Mouse (Mus musculus): Measurements from ENCODE around the gene Nr2f2.

The Nr2f2 gene

GRCm38 (mm10) chr7:70365941-70366807 is at the start of gene Nr2f2:
TSS of gene Nr2f2 (minus strand) at chr7:70366735.
- no peak for DNase-seq

- DNase-seq: no peak
Observed at GRCm38 (mm10) chr7:70414461-70414860, 47.9 kb upstream of the Nr2f2 start.

- DNase-seq: no peak
Observed at GRCm38 (mm10) chr7:70413646-70414045, 47.1 kb upstream of the Nr2f2 start.

- no peak for DNase-seq
Observed at GRCm38 (mm10) chr7:70412900-70413299, 46.4 kb upstream of the Nr2f2 start.

GRCm38 (mm10) chr7:70410350-70410749 is 43.8 kb upstream of the Nr2f2 start:
- DNase-seq: no peak

GRCm38 (mm10) chr7:70409890-70410289 is 43.4 kb upstream of the Nr2f2 start:
- DNase-seq: no peak

GRCm38 (mm10) chr7:70408814-70409213 is 42.3 kb upstream of the Nr2f2 start:
- no peak for DNase-seq

- no peak for DNase-seq
Observed at GRCm38 (mm10) chr7:70407123-70407522, 40.6 kb upstream of the Nr2f2 start.

- DNase-seq: no peak
Observed at GRCm38 (mm10) chr7:70406527-70406926, 40.0 kb upstream of the Nr2f2 start.

- no peak for DNase-seq
Observed at GRCm38 (mm10) chr7:70405466-70405865, 38.9 kb upstream of the Nr2f2 start.

- no peak for DNase-seq
Observed at GRCm38 (mm10) chr7:70382828-70383227, 16.3 kb upstream of the Nr2f2 start.

- DNase-seq: no peak
Observed at GRCm38 (mm10) chr7:70381409-70382244, 15.1 kb upstream of the Nr2f2 start.

GRCm38 (mm10) chr7:70380943-70381342 is 14.4 kb upstream of the Nr2f2 start:
- DNase-seq: no peak

GRCm38 (mm10) chr7:70380246-70380645 is 13.7 kb upstream of the Nr2f2 start:
- no peak for DNase-seq

GRCm38 (mm10) chr7:70370552-70371262 is 4.2 kb upstream of the Nr2f2 start:
- DNase-seq: no peak

- no peak for DNase-seq
Observed at GRCm38 (mm10) chr7:70369731-70370551, 3.4 kb upstream of the Nr2f2 start.

- DNase-seq: no peak
Observed at GRCm38 (mm10) chr7:70369061-70369730, 2.7 kb upstream of the Nr2f2 start.

- no peak for DNase-seq
Observed at GRCm38 (mm10) chr7:70368751-70369060, 2.2 kb upstream of the Nr2f2 start.

- DNase-seq: no peak
Observed at GRCm38 (mm10) chr7:70368268-70368655, 1.7 kb upstream of the Nr2f2 start.

- no peak for DNase-seq
Observed at GRCm38 (mm10) chr7:70367591-70368267, 1.2 kb upstream of the Nr2f2 start.

GRCm38 (mm10) chr7:70366808-70367095 is 217 bp upstream of the Nr2f2 start:
- no peak for DNase-seq

- no peak for DNase-seq
Observed at GRCm38 (mm10) chr7:70365401-70365811, 1.1 kb downstream of the Nr2f2 start.
